Mouse (Mus musculus) liver, adult (tissue): ENCODE results near the gene 2610507B11Rik.
A peak's percentile ranks its signal among the peaks of the same experiment; 100 is the strongest.

Experiments used
- GATA4 ChIP-seq: IDR thresholded peaks from 2 replicates; pipeline ENCODE4 v1.6.1; 2014; ENCODE audit warnings: mild to moderate bottlenecking, low read length; ENCODE audit not compliant: insufficient replicate concordance

2610507B11Rik gene

DNA sequence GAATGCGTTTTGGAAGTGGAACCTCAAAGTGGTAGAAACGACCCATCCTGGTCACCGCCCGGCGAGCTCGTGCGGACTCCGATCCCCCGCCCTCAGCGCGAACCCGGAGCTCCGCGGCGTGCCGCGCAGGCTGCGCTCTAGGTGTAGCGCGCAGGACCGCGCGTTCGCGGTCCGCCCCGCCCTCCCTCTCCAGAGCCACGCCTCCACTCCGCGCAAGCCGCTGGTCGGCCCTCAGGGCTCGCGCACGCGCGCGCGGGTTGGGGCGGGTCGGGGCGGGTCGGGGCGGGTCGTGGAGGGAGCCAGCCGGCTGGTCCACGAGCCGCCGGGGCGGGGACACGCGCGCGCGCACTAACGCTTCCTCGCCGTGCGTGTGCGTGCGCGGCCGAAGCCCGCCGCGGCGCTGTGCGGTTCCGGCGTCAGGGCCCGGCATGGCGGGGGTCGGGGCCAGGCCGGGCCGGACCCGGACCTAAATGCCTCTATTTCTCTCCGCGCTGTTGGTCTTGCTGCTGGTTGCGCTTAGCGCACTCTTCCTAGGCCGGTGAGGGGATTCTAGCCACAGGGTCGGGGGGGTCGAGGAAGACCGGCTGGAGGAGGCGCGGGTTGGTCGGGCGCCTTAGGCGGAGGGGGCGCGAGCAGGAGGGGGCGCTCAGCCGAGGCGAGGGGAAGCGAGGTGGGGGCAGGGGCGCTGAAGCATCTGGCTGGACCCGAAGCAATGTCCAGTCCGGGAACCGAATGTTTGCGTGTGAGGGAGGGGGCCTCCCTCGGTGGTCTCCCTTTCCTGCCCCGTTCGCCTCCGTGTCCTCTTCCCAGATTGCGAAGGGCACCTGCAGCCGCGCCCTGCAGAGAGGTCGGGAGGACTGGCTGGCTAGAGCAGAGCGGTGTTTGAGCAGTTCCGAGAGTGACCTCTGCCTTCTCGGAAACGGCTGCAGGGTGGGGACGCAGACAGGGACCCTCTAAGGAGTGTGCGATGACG, at the start of gene 2610507B11Rik:
Gene 2610507B11Rik (plus strand): TSS at position 373 of the 973 bp plus-strand sequence.
- TF ChIP-seq GATA4, result no peak; the same call in 1 of the 2 replicates

GRCm38 (mm10) chr11:78213086-78213817, 48.3 kb upstream of the 2610507B11Rik start:
- TF ChIP-seq GATA4, result no peak

- no peak for TF ChIP-seq GATA4
These were observed 45.7 kb upstream of the 2610507B11Rik start for GRCm38 (mm10) chr11:78215709-78216317.

GRCm38 (mm10) chr11:78223586-78223985, 38.0 kb upstream of the 2610507B11Rik start:
- TF ChIP-seq GATA4, result no peak

DNA sequence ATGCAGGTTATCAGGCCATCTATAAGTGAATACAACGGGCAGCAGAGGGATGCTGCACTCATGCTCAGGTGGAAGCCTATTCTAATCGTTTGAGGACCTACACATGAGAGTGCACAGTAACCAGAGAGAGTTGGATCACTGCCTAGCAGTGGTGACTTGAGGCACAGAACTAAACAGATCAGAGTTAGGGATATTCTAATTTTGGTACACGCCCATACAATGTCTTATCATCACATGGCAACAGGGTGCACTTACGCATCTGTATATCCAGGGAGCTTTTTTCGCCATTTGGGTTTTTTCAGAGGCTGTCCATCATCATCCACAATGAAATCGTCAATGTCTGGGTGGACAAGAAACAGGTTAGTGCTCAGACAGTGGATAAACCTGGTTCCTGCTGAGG, 30.0 kb upstream of the 2610507B11Rik start:
- TF ChIP-seq GATA4, result no peak

DNA sequence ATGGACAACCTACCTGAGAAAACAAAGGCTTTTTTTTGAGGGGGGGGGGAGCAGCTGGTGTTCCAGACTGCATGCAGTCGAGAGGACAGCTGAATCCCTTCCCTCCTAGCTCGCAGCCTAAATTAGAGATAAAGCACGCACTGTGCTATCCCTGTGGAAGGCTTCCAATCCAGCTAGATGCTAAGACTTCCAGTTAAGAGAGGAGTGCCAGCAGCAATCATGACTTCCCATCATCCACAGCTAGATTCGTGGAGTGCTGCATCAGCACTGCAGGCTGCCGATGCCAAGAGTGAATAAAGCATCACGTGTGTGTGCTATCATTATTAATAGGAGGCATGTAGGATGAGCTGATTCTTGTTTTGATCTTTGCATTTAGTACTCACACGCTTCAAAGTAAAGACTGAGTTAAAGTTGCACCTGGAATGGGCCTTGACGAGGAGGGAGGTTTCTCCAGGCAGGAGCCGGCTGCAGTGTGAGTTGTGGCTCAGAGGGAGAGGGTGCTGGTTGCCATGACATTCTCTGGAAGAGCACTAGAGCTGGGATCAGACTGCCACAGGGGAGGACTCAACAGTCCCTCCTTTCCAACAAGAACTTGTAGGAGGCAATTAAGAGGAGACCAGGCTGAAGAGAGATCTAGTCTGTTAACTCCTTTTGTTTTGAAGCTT, 21.2 kb upstream of the 2610507B11Rik start:
- TF ChIP-seq GATA4, result no peak

DNA sequence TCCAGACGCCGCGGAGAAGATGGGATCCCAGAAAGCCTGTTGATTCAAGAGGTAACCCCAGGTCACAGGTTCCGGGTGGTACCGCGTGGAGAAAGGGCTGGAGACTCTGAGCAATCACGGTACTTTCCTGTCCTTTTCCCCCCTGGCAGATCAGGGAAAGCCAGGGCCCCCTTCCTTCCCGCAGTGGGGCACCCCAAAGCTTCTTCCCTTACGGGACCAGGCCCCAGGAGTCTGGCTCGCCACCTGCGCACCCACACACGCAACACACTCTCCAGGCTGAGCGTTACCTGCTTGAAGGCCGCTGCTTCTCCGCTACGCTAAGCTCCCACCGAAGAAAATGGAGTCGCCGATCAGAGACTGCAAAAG, 16.3 kb upstream of the 2610507B11Rik start:
- no peak for TF ChIP-seq GATA4

DNA sequence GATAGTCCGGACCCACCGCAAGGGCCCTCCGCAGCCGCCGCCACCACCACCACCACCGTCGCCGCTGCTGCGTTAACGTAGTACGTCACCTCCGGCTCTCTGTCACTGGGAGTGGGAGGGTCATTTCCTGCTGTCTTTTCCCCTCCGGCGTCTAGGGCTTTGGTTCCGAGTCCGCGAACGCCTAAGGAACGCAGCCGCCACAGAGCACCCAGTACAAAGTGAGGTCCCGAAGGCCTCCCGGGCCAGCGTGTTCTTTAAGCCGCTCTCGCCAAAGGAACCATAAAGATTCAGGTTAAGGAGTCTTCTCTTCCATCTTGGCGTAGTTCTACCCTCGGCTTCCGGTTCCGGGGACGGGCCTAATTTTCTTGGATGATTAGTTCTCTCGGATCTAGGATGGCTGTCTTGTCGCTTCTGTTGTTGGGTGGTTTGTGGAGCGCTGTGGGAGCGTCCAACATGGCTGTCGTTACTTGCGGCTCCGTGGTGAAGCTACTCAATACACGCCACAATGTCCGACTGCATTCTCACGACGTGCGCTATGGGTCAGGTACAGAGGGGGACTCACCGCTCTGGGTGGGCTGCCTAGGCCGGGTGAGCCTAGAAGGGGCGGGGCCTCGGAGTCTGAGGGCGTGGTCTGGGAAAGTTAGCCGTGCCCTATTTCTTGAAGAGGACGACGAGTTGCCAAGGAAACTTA, 15.8 kb upstream of the 2610507B11Rik start, which contains the start of the genes Sdf2 and Supt6:
Gene Sdf2 (plus strand): TSS at position 120 of the 691 bp plus-strand sequence.
Gene Supt6 (minus strand): TSS at position 361 of the 691 bp plus-strand sequence.
- TF ChIP-seq GATA4, result peak; percentile 16; the same call in 1 of the 2 replicates

GRCm38 (mm10) chr11:78246318-78247011, 15.1 kb upstream of the 2610507B11Rik start:
- TF ChIP-seq GATA4, result no peak

- no peak for TF ChIP-seq GATA4
These were observed 14.6 kb upstream of the 2610507B11Rik start for GRCm38 (mm10) chr11:78247012-78247348.

- TF ChIP-seq GATA4, result no peak
These were observed 13.8 kb upstream of the 2610507B11Rik start for GRCm38 (mm10) chr11:78247727-78248140.

- no peak for TF ChIP-seq GATA4
These were observed 4.9 kb upstream of the 2610507B11Rik start for GRCm38 (mm10) chr11:78256618-78257017.

GRCm38 (mm10) chr11:78260489-78261258, 878 bp upstream of the 2610507B11Rik start:
- no peak for TF ChIP-seq GATA4
